Mouse (Mus musculus) layer of hippocampus, adult 9-11 months (tissue): ENCODE results near the gene Lrp11.
"Not testable (repeated sequence)": the region's sequence is repeated elsewhere in the genome, so short reads cannot be mapped to it uniquely, and the experiment has no call there.

ENCODE experiments used
- DNase-seq: peaks from one replicate; pipeline ENCODE4 v3.0.0; 2022

Lrp11 gene

GRCm38 (mm10) chr10:7589592-7590233, at the start of gene Lrp11:
Gene Lrp11 (plus strand): TSS chr10:7589800.
- peak; percentile 85 for DNase-seq

- peak; percentile 38 for DNase-seq
Measured at GRCm38 (mm10) chr10:7578002-7578401, 11.6 kb upstream of the Lrp11 start.

- peak; percentile 30 for DNase-seq
Measured at GRCm38 (mm10) chr10:7581401-7581800, 8.2 kb upstream of the Lrp11 start.

- peak; percentile 63 for DNase-seq
Measured at GRCm38 (mm10) chr10:7582157-7582890, 7.3 kb upstream of the Lrp11 start.

GRCm38 (mm10) chr10:7582891-7583557, 6.6 kb upstream of the Lrp11 start:
- DNase-seq: peak; percentile 46

GRCm38 (mm10) chr10:7586771-7587170, 2.8 kb upstream of the Lrp11 start:
- DNase-seq: no peak

GRCm38 (mm10) chr10:7590234-7590689, 662 bp downstream of the Lrp11 start:
- DNase-seq: no peak

- DNase-seq: no peak
Measured at GRCm38 (mm10) chr10:7590792-7591191, 1.2 kb downstream of the Lrp11 start.

GRCm38 (mm10) chr10:7594797-7595196, 5.2 kb downstream of the Lrp11 start:
- no peak for DNase-seq

GRCm38 (mm10) chr10:7596251-7596650, 6.7 kb downstream of the Lrp11 start:
- DNase-seq: no peak

- no peak for DNase-seq
Measured at GRCm38 (mm10) chr10:7598177-7598576, 8.6 kb downstream of the Lrp11 start.

- peak; percentile 55 for DNase-seq
Measured at GRCm38 (mm10) chr10:7600647-7601046, 11.0 kb downstream of the Lrp11 start.

GRCm38 (mm10) chr10:7605168-7605567, 15.6 kb downstream of the Lrp11 start:
- DNase-seq: peak; percentile 82

- no peak for DNase-seq
Measured at GRCm38 (mm10) chr10:7606437-7606836, 16.8 kb downstream of the Lrp11 start.

- no peak for DNase-seq
Measured at GRCm38 (mm10) chr10:7608611-7609010, 19.0 kb downstream of the Lrp11 start.

GRCm38 (mm10) chr10:7611647-7612046, 22.0 kb downstream of the Lrp11 start:
- DNase-seq: no peak

GRCm38 (mm10) chr10:7612210-7612609, 22.6 kb downstream of the Lrp11 start:
- not testable (repeated sequence) for DNase-seq

- DNase-seq: no peak
Measured at GRCm38 (mm10) chr10:7614834-7615233, 25.2 kb downstream of the Lrp11 start.

- DNase-seq: not testable (repeated sequence)
Measured at GRCm38 (mm10) chr10:7617146-7617545, 27.5 kb downstream of the Lrp11 start.

GRCm38 (mm10) chr10:7617556-7617955, 28.0 kb downstream of the Lrp11 start:
- DNase-seq: not testable (repeated sequence)

- DNase-seq: no peak
Measured at GRCm38 (mm10) chr10:7619821-7620241, 30.2 kb downstream of the Lrp11 start.

- no peak for DNase-seq
Measured at GRCm38 (mm10) chr10:7620723-7621122, 31.1 kb downstream of the Lrp11 start.

GRCm38 (mm10) chr10:7622378-7622777, 32.8 kb downstream of the Lrp11 start:
- no peak for DNase-seq
